Mouse (Mus musculus): ENCODE measurements at regions not wholly inside any gene's neighbourhood (a gene's known extent, or its start where the extent isn't known, plus 50 kb on each side); places are given as distances from the start of the nearest gene placed in this dataset.

- TF ChIP-seq CTCF (IDR thresholded peaks at IDR 0.05; ENCODE audit: borderline replicate concordance, insufficient read depth, low read depth, low read length): no peak
- no peak for TF ChIP-seq POLR2A (IDR thresholded peaks at IDR 0.05; ENCODE audit: borderline replicate concordance, insufficient read depth, low read length)
Measured at GRCm38 (mm10) chr9:87626432-87626831, 104.6 kb downstream of the Tbx18 start.

All from cerebellum, adult 2 months (tissue).